Mouse (Mus musculus) spleen, adult 2 months (tissue): ENCODE results near the gene Gm49322.

ENCODE experiments used
- CTCF ChIP-seq: fragments of 200-500 bp; IDR thresholded peaks from 2 replicates; pipeline ENCODE4 v1.5.1; 2011; ENCODE audit warnings: mild to moderate bottlenecking, inconsistent platforms; ENCODE audit not compliant: insufficient read depth, insufficient read length, insufficient replicate concordance; ENCODE audit errors: extremely low read depth
- POLR2A ChIP-seq: fragments of 200-500 bp; IDR thresholded peaks from 2 replicates; pipeline ENCODE4 v1.6.1; 2011; ENCODE audit warnings: low read depth, low read length, inconsistent platforms

- TF ChIP-seq CTCF (no peak), POLR2A (no peak)
These were observed 16.5 kb upstream of the Gm49322 start for GRCm38 (mm10) chr10:80589127-80589878.
